Mouse (Mus musculus) erythroblast, embryonic 14.5 days (primary cell): ENCODE data around the gene Fam20b. TPM values are rescaled to one million over a fixed set of nuclear protein-coding genes. Genes with fewer than 3 reads are reported as not detected.
"Not testable (repeated sequence)": the region's sequence is repeated elsewhere in the genome, so short reads cannot be mapped to it uniquely, and the experiment has no call there.

ENCODE experiments used
- H3K27me3 ChIP-seq: 2 replicates; pipeline ENCODE4 v1.6.1; 2012; ENCODE audit warnings: inconsistent platforms; ENCODE audit not compliant: control insufficient read depth
- H3K36me3 ChIP-seq: 2 replicates; pipeline ENCODE4 v1.6.1; 2012; ENCODE audit warnings: mild to moderate bottlenecking, inconsistent platforms; ENCODE audit not compliant: control insufficient read depth
- H3K4me1 ChIP-seq: 2 replicates; pipeline ENCODE4 v1.6.1; 2012; ENCODE audit warnings: inconsistent platforms; ENCODE audit not compliant: control insufficient read depth
- H3K4me3 ChIP-seq: replicated peaks from 2 replicates; pipeline ENCODE3; 2012; ENCODE audit warnings: moderate library complexity, mild to moderate bottlenecking, inconsistent platforms
- H3K9me3 ChIP-seq: 2 replicates; pipeline ENCODE4 v1.6.1; 2012; ENCODE audit warnings: low read length, inconsistent platforms, mixed read lengths; ENCODE audit not compliant: control insufficient read depth
- GATA1 ChIP-seq: IDR thresholded peaks from 2 replicates; pipeline ENCODE4 v1.6.1; 2012; ENCODE audit warnings: low read length, inconsistent platforms, mixed read lengths
- TAL1 ChIP-seq: IDR thresholded peaks from 3 replicates; pipeline ENCODE4 v1.6.1; 2012; ENCODE audit warnings: low read length, inconsistent platforms, mixed read lengths
- polyA plus RNA-seq: library from polyadenylated mRNA; stranded (reverse); fragments of >175 nt; gene quantifications from 2 replicates; pipeline ENCODE4 v1.2.3, GENCODE M21; 2012

The Fam20b gene
- polyA plus RNA-seq, 1 experiment = 0.60 TPM

DNA sequence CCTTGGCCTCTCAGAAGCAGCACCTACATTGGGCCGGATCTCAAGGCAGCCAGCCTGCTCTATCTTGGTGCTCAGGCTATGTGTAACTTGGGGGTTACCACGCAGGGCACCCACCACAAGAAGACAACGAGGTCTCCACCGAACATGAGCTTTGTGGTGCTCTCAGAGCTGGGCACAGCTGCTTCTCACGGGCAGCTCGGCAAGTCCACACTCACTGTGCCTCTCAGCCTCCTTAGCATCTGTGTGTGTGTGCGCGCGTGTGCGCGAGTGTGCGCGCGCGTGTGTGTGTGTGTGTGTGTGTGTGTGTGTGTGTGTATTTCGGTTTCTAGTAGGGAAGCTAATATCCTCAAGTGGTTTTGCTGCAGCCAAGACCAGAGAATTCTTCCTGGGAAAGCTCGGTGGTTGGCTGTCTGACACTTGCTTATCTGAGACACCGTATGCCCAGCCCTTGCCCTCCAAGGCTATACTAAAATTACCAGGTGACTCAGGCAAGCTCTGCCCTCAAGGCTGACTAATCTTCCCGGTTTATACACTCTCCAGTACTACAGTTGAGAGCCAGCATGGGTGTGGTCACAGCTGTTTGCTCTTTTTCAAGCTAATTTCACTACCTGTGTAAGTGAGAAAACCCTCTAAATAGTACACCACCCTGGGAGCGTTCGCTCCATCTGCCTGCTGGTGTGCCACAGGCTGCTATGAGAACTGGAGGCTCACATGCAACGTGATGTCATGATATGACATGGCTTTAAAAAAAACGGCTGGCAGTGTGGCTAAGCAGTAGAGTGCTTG, 51.6 kb downstream of the Fam20b start:
- no peaks in the 10 kb centered on the region for H3K27me3 ChIP-seq
- TF ChIP-seq TAL1 = no peak
- no peak for TF ChIP-seq GATA1
- H3K4me3 ChIP-seq = no peak overlapping the region
- H3K4me1 ChIP-seq = peaks cover 7% of the 10 kb centered on the region; the same call in 1 of the 2 replicates
- no peaks in the 10 kb centered on the region for H3K36me3 ChIP-seq
- no peaks in the 10 kb centered on the region for H3K9me3 ChIP-seq

DNA sequence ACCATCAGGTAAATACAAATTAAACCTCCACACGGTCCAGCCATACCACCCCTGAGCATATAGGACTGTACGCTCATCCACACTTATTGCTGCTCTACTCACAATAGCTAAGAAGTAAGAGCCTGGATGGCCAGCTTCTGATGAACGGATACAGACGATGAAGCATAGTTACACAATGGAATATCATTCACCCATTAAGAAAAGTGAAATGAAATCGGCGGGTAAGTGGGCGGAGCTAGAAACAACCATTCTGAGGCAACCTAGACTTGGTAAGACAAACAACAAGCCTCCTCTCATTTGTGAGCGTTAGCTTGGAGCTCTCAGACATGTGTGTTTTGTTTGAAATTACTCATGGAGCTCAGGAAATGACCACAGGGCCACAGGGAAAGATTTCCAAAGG, 53.1 kb downstream of the Fam20b start:
- TF ChIP-seq TAL1 (no peak), GATA1 (no peak)
- H3K4me1 ChIP-seq = peaks cover 8% of the 10 kb centered on the region; the same call in 1 of the 2 replicates
- H3K27me3 ChIP-seq = no peaks in the 10 kb centered on the region
- no peak overlapping the region for H3K4me3 ChIP-seq
- H3K9me3 ChIP-seq = no peaks in the 10 kb centered on the region
- no peaks in the 10 kb centered on the region for H3K36me3 ChIP-seq

DNA sequence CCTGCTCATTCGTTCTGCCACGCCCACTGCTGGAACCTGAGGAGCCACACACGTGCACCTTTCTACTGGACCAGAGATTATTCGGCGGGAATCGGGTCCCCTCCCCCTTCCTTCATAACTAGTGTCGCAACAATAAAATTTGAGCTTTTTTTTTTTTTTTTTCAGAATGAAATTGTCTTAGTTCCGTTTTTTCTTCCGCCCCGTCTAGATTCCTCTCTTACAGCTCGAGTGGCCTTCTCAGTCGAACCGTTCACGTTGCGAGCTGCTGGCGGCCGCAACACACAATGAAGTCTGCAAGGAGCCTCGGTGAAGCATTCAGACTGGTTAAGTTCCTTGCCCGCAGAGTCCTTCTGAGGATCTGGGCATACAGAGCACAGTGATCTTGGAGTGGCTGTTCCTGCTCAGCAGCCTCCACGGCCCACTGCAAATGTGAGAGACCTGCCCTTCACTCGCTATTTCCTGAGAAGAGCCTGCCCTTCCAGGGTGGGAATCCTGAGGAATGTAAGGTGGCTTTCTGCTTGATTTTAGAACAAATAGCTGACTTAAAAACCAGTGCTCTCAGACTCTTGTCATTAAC, 58.1 kb downstream of the Fam20b start:
- H3K4me3 ChIP-seq = not testable (repeated sequence)

DNA sequence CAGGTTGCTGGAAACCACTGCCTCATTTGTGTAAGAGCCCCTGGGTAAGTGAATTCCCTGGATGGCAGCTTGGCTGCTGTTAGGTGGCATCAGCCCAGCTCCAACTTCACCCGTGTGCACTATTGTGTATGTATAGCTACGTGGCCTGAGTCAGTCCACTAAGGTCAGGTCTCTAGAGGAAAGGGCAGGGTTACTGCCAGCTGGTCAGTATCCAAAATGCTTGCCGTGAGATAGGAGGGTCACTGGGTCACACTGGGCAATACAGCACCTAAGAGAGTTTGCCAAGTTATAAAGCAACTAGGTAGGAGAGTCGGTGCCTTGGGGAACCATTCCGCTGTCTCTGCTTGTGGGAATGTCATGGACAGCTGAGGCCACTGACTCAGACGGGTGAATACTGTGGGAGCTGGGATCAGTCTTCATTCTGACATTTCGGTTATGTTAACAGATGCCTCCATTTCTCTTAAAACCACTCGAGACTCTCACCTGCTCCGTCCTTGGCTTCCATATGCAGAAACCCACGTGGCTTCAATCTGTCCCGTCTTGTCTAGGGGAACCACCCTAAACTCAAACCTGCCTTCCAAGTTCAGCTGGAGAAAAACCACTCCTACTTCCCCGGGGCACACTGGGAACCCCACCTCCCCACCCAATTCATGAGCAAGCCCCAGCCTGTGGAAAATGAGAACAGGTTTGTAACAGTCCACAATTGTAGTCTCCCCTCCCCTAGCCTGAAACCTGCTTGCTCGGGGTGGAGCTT, 58.8 kb downstream of the Fam20b start:
- H3K4me3 ChIP-seq = no peak overlapping the region
- no peaks in the 10 kb centered on the region for H3K27me3 ChIP-seq
- H3K36me3 ChIP-seq = no peaks in the 10 kb centered on the region; the same call in 1 of the 2 replicates
- H3K4me1 ChIP-seq = peaks cover 3% of the 10 kb centered on the region; the same call in 1 of the 2 replicates
- no peaks in the 10 kb centered on the region for H3K9me3 ChIP-seq
- TF ChIP-seq GATA1 = no peak
- no peak for TF ChIP-seq TAL1

More for the DNA sequence above, 58.1 kb downstream of the Fam20b start:
- not testable (repeated sequence) for H3K9me3 ChIP-seq, H3K36me3 ChIP-seq, H3K4me1 ChIP-seq, H3K27me3 ChIP-seq

DNA sequence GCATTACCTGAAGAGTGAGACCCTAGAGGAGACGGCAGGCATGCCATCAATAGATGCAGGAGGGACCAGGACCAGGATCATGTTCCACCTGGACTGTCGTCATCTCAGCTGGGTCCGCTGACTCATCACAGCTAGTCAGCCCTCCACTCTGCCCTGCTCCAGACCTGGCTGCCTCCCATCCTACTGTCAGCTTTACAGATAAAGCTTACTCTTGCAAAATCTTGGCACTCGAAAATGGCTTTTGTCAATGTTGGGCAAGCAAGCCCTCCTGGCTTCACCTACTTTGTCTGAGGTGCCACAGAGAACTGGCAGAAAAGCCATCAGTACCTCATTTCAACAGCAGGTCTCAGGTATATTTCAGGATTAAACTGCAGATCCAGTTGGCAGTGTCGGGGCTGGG, 60.2 kb downstream of the Fam20b start:
- H3K36me3 ChIP-seq = no peaks in the 10 kb centered on the region; the same call in 1 of the 2 replicates
- H3K4me3 ChIP-seq = no peak overlapping the region
- peaks cover 3% of the 10 kb centered on the region; the same call in 1 of the 2 replicates for H3K4me1 ChIP-seq
- H3K27me3 ChIP-seq = no peaks in the 10 kb centered on the region
- H3K9me3 ChIP-seq = no peaks in the 10 kb centered on the region
- TF ChIP-seq GATA1 (no peak), TAL1 (no peak)

DNA sequence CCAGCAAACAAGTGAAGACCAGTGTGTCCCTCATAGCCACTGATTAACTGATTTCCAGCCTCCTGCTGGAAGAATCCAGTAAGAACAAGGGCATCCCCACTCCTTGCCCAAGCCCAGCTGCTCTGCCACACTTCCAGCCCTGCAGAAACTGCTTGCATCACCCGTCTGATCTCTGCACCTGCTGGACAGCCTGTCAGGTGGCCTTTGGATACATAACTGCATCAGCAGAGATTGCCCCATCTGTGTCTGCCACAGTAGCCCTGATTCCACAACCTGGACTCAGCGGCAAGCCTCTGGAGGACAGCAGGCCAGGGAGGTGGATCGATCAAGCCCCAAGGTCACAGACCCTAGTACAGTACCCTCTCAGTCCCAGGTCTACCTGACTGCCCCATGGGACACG, 61.4 kb downstream of the Fam20b start:
- TF ChIP-seq TAL1 (no peak), GATA1 (no peak)
- Histone ChIP-seq H3K36me3 (no peaks in the 10 kb centered on the region; the same call in 1 of the 2 replicates), H3K4me3 (no peak overlapping the region), H3K27me3 (no peaks in the 10 kb centered on the region), H3K9me3 (no peaks in the 10 kb centered on the region), H3K4me1 (peaks cover 3% of the 10 kb centered on the region; the same call in 1 of the 2 replicates)

DNA sequence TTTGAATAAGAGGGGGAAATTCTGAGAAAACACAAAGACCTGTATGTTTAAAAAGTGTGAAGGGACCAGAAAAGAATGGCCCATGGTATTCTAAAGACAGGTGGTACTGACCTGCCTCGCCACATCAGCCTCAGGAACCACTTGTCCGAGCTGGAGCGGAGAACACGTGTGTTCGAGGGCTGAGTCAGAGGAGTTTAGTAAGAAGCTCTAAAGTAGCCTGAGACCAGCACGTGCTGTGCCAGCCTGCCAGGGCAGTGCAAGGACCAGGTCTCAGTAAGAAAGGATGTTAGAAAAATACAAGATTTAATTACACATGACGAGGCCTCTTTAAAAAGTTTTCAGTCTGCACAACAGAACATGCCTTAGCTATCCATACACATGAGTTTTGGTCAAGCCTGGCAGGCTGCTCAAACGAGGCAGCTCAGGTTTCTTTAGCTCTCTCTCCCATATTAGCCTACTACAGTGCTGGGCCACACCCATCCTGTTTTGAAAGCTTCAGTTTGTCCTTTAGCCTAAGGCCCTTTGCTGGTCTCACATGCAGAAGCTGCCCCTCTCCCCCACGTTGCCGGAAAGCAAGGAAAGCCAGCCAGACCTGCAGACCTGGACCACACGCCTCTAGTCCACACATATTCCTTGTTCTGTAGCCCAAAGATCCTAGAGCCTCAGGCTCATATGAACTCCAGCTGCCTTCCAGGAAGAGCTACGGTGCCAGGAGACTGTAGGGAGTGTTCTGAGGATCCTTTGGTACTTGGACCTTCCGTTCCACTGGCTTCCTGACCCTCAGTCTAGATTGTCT, 64.0 kb downstream of the Fam20b start:
- Histone ChIP-seq H3K27me3 (no peaks in the 10 kb centered on the region), H3K4me3 (no peak overlapping the region), H3K36me3 (no peaks in the 10 kb centered on the region; the same call in 1 of the 2 replicates), H3K4me1 (peaks cover 1% of the 10 kb centered on the region; the same call in 1 of the 2 replicates), H3K9me3 (no peaks in the 10 kb centered on the region)
- TF ChIP-seq TAL1 (no peak), GATA1 (no peak)

DNA sequence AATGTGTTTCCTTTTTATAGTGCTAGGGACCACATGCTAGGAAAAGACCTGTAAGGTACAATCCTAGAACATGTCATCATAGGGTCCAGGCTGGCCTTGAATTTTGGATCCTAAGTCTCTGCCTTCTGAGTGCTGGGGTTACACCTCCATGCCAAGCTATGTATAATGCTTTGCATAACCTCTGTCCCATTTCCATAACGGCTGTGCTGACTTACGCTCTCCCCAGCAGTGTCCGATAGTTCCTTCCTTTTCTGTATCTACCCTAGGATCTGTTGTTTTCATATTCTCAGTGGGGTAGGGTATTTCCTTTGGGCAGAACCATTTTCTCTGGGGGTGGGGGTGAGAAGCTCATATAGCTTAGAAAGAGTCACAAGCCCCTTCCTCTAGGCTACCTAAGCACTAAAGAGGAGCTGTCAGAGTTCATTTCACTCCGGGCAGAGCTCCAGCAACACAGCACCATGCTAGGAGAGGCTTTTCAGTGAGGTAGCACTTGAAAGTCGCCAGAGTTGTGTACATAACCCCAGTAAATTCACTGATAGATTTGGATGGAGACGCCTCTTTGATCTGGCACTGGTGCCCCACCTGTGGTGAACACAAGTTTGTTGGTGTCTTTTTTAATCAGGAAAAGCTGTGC, 66.6 kb downstream of the Fam20b start:
- no peak overlapping the region for H3K4me3 ChIP-seq
- H3K27me3 ChIP-seq = no peaks in the 10 kb centered on the region
- H3K4me1 ChIP-seq = peaks cover under 1% of the 10 kb centered on the region; the same call in 1 of the 2 replicates
- H3K36me3 ChIP-seq = no peaks in the 10 kb centered on the region; the same call in 1 of the 2 replicates
- no peak for TF ChIP-seq GATA1
- no peak for TF ChIP-seq TAL1
- no peaks in the 10 kb centered on the region for H3K9me3 ChIP-seq
